Mouse (Mus musculus): ENCODE measurements around the gene Hesx1. TPM values are rescaled to one million over a fixed set of nuclear protein-coding genes. Genes with fewer than 3 reads are reported as not detected.
A peak's percentile ranks its signal among the peaks of the same experiment; 100 is the strongest.

Gene Hesx1
- polyA plus RNA-seq, 1 experiment: not detected

GRCm38 (mm10) chr14:27031142-27031541 is 36.9 kb downstream of the Hesx1 start:
- no peak overlapping the region for H3K4me3 ChIP-seq (ENCODE audit: insufficient read depth, poor library complexity, severe bottlenecking)
- no peaks in the 10 kb centered on the region for H3K79me3 ChIP-seq (ENCODE audit: low read depth)
- no peaks in the 10 kb centered on the region for H3K79me2 ChIP-seq (ENCODE audit: control insufficient read depth, insufficient read depth)
- H3K27me3 ChIP-seq (ENCODE audit: control insufficient read depth, insufficient read depth, insufficient read length): no peaks in the 10 kb centered on the region
- no peak overlapping the region for H3ac ChIP-seq (ENCODE audit: control insufficient read depth, insufficient read length, low read depth)
- TF ChIP-seq MYOD1 (IDR thresholded peaks at IDR 0.05; ENCODE audit: control insufficient read depth, insufficient read length, low read depth) (no peak), CTCF (IDR thresholded peaks at IDR 0.05; ENCODE audit: control insufficient read depth, insufficient read depth, insufficient read length) (peak; percentile 9), MYOG (IDR thresholded peaks at IDR 0.05; ENCODE audit: control insufficient read depth, extremely low read depth, insufficient read length) (no peak)
- no peaks in the 10 kb centered on the region for H3K36me3 ChIP-seq (ENCODE audit: control insufficient read depth, insufficient read depth)

GRCm38 (mm10) chr14:27037513-27037912 is 43.3 kb downstream of the Hesx1 start:
- Histone ChIP-seq H3ac (ENCODE audit: control insufficient read depth, insufficient read length, low read depth) (no peak overlapping the region), H3K4me3 (ENCODE audit: insufficient read depth, poor library complexity, severe bottlenecking) (no peak overlapping the region)
- no peak for TF ChIP-seq CEBPB (IDR thresholded peaks at IDR 0.05; ENCODE audit: low read depth)
- no peak for TF ChIP-seq MAX (IDR thresholded peaks at IDR 0.05)
- TF ChIP-seq MYOG (IDR thresholded peaks at IDR 0.05; ENCODE audit: control insufficient read depth, extremely low read depth, insufficient read length): no peak
- no peak for TF ChIP-seq FOSL1 (IDR thresholded peaks at IDR 0.05; ENCODE audit: insufficient read depth, low read length, poor library complexity, severe bottlenecking)

GRCm38 (mm10) chr14:27038783-27039182 is 44.6 kb downstream of the Hesx1 start, which contains the start of gene Il17rd:
Gene Il17rd (plus strand): TSS chr14:27038941.
- no peaks in the 10 kb centered on the region for H3K36me3 ChIP-seq (ENCODE audit: control insufficient read depth, insufficient read depth)
- H3K79me2 ChIP-seq (ENCODE audit: control insufficient read depth, insufficient read depth): no peaks in the 10 kb centered on the region
- no peak for TF ChIP-seq CTCF (IDR thresholded peaks at IDR 0.05; ENCODE audit: control insufficient read depth, insufficient read depth, insufficient read length)
- peak within 1 kb of the TSS; percentile 89 for H3ac ChIP-seq (ENCODE audit: control insufficient read depth, insufficient read length, low read depth)
- H3K27me3 ChIP-seq (ENCODE audit: control insufficient read depth, insufficient read depth, insufficient read length): no peaks in the 10 kb centered on the region
- no peaks in the 10 kb centered on the region for H3K79me3 ChIP-seq (ENCODE audit: low read depth)
- peak within 1 kb of the TSS; percentile 49 for H3K4me3 ChIP-seq (ENCODE audit: insufficient read depth, poor library complexity, severe bottlenecking)

More at GRCm38 (mm10) chr14:27037513-27037912, 43.3 kb downstream of the Hesx1 start:
- no peaks in the 10 kb centered on the region for H3K79me2 ChIP-seq (ENCODE audit: control insufficient read depth, insufficient read depth)
- H3K27me3 ChIP-seq (ENCODE audit: control insufficient read depth, insufficient read depth, insufficient read length): no peaks in the 10 kb centered on the region
- no peaks in the 10 kb centered on the region for H3K36me3 ChIP-seq (ENCODE audit: control insufficient read depth, insufficient read depth)
- H3K79me3 ChIP-seq (ENCODE audit: low read depth): no peaks in the 10 kb centered on the region

DNA sequence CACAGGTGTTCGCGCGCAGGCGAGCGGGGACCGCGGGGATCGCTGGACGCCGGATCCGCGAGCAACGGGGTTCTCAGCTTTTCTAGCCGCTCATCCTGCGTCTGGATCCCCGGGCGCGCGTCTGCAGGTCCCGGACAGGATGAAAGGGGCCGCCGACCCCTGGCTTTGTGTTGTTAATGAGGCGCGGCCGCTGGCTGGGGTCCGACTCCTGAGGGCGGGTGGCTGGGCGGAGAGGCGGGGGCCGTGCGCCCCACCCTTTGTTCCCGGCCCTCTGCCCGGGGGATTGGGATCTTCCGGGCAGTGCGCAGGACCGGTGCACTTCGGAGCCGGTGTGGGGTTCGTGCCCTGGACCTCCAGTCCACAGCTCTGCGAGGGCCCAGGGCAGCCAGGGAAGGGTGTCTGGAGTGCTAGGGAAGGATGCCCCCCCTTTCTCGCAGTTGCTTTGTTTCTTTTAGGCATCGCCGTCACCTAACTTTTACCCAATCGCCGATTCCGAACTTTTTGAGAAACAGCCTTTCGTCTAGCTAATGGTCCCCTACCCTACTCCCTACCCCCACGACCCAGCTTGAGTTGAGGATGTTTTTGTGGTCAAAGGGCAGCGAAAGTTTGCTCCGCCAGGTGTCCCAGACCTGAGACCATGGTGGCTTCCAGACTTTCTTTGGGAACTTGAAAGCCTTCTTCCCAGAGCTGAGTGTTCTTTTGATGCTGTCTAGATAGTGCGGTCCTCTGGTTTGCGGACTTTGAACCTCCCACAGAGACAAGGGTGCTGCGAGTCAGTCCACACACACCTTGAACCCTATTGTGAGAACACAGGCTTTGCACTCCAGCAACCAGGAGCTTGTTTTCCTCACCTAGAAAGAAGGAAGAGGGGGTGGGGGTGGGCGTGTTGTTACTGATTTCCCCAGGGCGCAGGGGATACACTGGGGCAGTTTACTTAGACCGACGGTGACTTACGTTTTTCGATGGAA is 45.3 kb downstream of the Hesx1 start:
- Histone ChIP-seq H3ac (ENCODE audit: control insufficient read depth, insufficient read length, low read depth) (peak overlapping the region; percentile 89), H3K27me3 (ENCODE audit: control insufficient read depth, insufficient read depth, insufficient read length) (no peaks in the 10 kb centered on the region), H3K36me3 (ENCODE audit: control insufficient read depth, insufficient read depth) (no peaks in the 10 kb centered on the region), H3K79me2 (ENCODE audit: control insufficient read depth, insufficient read depth) (no peaks in the 10 kb centered on the region), H3K79me3 (ENCODE audit: low read depth) (no peaks in the 10 kb centered on the region), H3K4me3 (ENCODE audit: insufficient read depth, poor library complexity, severe bottlenecking) (peak overlapping the region; percentile 49)
- TF ChIP-seq USF1 (IDR thresholded peaks at IDR 0.05; ENCODE audit: low read depth) (no peak), MAX (IDR thresholded peaks at IDR 0.05) (no peak), CTCF (IDR thresholded peaks at IDR 0.05; ENCODE audit: control insufficient read depth, insufficient read depth, insufficient read length) (no peak), CEBPB (IDR thresholded peaks at IDR 0.05; ENCODE audit: low read depth) (no peak), FOSL1 (IDR thresholded peaks at IDR 0.05; ENCODE audit: insufficient read depth, low read length, poor library complexity, severe bottlenecking) (no peak), MYOD1 (IDR thresholded peaks at IDR 0.05; ENCODE audit: control insufficient read depth, insufficient read length, low read depth) (no peak), MYOG (IDR thresholded peaks at IDR 0.05; ENCODE audit: control insufficient read depth, extremely low read depth, insufficient read length) (no peak)

DNA sequence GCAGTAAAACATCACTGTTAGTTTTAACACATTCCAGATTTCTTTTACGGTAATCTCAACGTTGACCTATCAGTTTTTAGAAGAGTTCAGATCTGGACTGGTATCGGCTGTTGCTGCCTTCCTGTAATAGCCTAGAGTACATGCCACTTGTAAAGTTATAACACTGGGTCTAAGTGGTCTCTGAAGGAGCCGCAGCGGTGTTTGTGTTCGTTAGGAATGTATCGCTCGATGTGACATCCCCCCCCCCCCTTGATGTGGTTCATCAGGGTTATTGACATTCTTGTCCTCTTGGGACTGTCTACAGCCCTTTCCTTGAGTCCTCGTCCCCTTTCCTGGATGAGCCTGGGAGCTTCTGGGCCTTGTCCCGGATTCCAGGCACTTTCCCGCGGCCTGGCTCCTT is 46.2 kb downstream of the Hesx1 start:
- no peaks in the 10 kb centered on the region for H3K36me3 ChIP-seq (ENCODE audit: control insufficient read depth, insufficient read depth)
- no peaks in the 10 kb centered on the region for H3K79me2 ChIP-seq (ENCODE audit: control insufficient read depth, insufficient read depth)
- no peak overlapping the region for H3ac ChIP-seq (ENCODE audit: control insufficient read depth, insufficient read length, low read depth)
- no peak overlapping the region for H3K4me3 ChIP-seq (ENCODE audit: insufficient read depth, poor library complexity, severe bottlenecking)
- H3K79me3 ChIP-seq (ENCODE audit: low read depth): no peaks in the 10 kb centered on the region
- no peaks in the 10 kb centered on the region for H3K27me3 ChIP-seq (ENCODE audit: control insufficient read depth, insufficient read depth, insufficient read length)
- TF ChIP-seq CEBPB (IDR thresholded peaks at IDR 0.05; ENCODE audit: low read depth): no peak
- no peak for TF ChIP-seq MYOD1 (IDR thresholded peaks at IDR 0.05; ENCODE audit: control insufficient read depth, insufficient read length, low read depth)
- TF ChIP-seq FOSL1 (IDR thresholded peaks at IDR 0.05; ENCODE audit: insufficient read depth, low read length, poor library complexity, severe bottlenecking): no peak
- no peak for TF ChIP-seq MYOG (IDR thresholded peaks at IDR 0.05; ENCODE audit: control insufficient read depth, extremely low read depth, insufficient read length)
- TF ChIP-seq USF1 (IDR thresholded peaks at IDR 0.05; ENCODE audit: low read depth): no peak
- TF ChIP-seq MAX (IDR thresholded peaks at IDR 0.05): no peak
- no peak for TF ChIP-seq CTCF (IDR thresholded peaks at IDR 0.05; ENCODE audit: control insufficient read depth, insufficient read depth, insufficient read length)
